Mouse (Mus musculus): ENCODE results near the gene Foxo1. TPM values are rescaled to one million over a fixed set of nuclear protein-coding genes. Genes with fewer than 3 reads are reported as not detected.

The Foxo1 gene
- total RNA-seq (2021): 24.0 and 26.1 TPM in 2 replicates
- long read RNA-seq, full-length matches to known transcripts: 9 of 16 reads
- long read RNA-seq, partial matches to known transcripts: 4 of 16 reads
- long read RNA-seq, other reads (novel, unspliced or antisense): 3 of 16 reads

GRCm38 (mm10) chr3:52267652-52268486 lies at the start of gene Foxo1:
TSS of gene Foxo1 (plus strand) at chr3:52268336.
- peak; percentile 95 for DNase-seq

GRCm38 (mm10) chr3:52218864-52219263 lies 49.3 kb upstream of the Foxo1 start:
- DNase-seq: no peak

GRCm38 (mm10) chr3:52221082-52221481 lies 47.1 kb upstream of the Foxo1 start:
- no peak for DNase-seq

GRCm38 (mm10) chr3:52221931-52222330 lies 46.2 kb upstream of the Foxo1 start:
- DNase-seq: no peak

- no peak for DNase-seq
These were observed 31.6 kb upstream of the Foxo1 start for GRCm38 (mm10) chr3:52236488-52236887.

- no peak for DNase-seq
These were observed 31.0 kb upstream of the Foxo1 start for GRCm38 (mm10) chr3:52237136-52237535.

GRCm38 (mm10) chr3:52241062-52241461 lies 27.1 kb upstream of the Foxo1 start:
- DNase-seq: no peak

GRCm38 (mm10) chr3:52242457-52243105 lies 25.6 kb upstream of the Foxo1 start:
- peak; percentile 54 for DNase-seq

- DNase-seq: peak; percentile 36
These were observed 24.7 kb upstream of the Foxo1 start for GRCm38 (mm10) chr3:52243271-52244021.

GRCm38 (mm10) chr3:52245996-52246830 lies 21.9 kb upstream of the Foxo1 start:
- no peak for DNase-seq

GRCm38 (mm10) chr3:52251184-52251583 lies 17.0 kb upstream of the Foxo1 start:
- DNase-seq: no peak

GRCm38 (mm10) chr3:52253656-52254461 lies 14.3 kb upstream of the Foxo1 start:
- DNase-seq: peak; percentile 28

GRCm38 (mm10) chr3:52254496-52254895 lies 13.6 kb upstream of the Foxo1 start:
- DNase-seq: no peak

GRCm38 (mm10) chr3:52257782-52258441 lies 10.2 kb upstream of the Foxo1 start:
- DNase-seq: peak; percentile 19

GRCm38 (mm10) chr3:52258532-52258931 lies 9.6 kb upstream of the Foxo1 start:
- DNase-seq: peak; percentile 47

- DNase-seq: peak; percentile 75
These were observed 5.5 kb upstream of the Foxo1 start for GRCm38 (mm10) chr3:52262431-52263161.

GRCm38 (mm10) chr3:52264354-52264753 lies 3.8 kb upstream of the Foxo1 start:
- no peak for DNase-seq

- DNase-seq: no peak
These were observed 1.5 kb upstream of the Foxo1 start for GRCm38 (mm10) chr3:52266606-52267160.

- DNase-seq: no peak
These were observed 864 bp upstream of the Foxo1 start for GRCm38 (mm10) chr3:52267293-52267651.

- no peak for DNase-seq
These were observed 276 bp downstream of the Foxo1 start for GRCm38 (mm10) chr3:52268487-52268736.

All from adrenal gland, postnatal 25 days (tissue).